ENCODE assay signal across 32 mouse cellular contexts in the genomic region with DNA sequence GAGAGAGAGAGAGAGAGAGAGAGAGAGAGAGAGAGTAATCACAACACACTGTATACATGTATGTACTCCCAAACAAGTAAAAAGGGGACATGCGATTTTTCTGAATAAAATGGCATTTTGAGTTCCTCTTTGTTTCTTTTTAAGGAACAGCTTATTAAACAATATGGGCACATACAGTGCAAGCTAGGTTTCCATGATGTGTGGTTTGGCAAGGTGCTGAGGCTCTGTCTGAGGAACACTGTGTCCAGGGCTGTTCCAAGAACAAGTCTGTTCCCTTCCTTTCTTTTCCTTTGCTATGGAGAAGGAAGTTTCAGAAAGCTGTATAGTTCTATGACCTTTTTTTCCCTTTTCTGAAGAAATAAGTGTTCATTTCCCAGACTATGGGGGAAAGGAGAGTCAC. TPM values are rescaled to one million over a fixed set of nuclear protein-coding genes. Genes with fewer than 3 reads are reported as not detected.
DNase-seq lines count a peak whose midpoint lies in the region; ATAC-seq and TF ChIP-seq lines count a peak whose summit lies in the region.
"Had no signal": no experiment of that assay in that cellular context is flagged by ENCODE, and none has a peak within 500 bp of the region (broad histone marks: within the 10 kb centered on the region; RNA-seq: fewer than 3 reads in every experiment).

No protein-coding gene starts in this region.

- no peak for TF ChIP-seq POLR2A in testis, adult 2 months (IDR thresholded peaks at IDR 0.05; ENCODE audit: control insufficient read depth, low read depth, low read length)

- no peaks in the 10 kb centered on the region for H3K79me2 ChIP-seq in macrophage (ENCODE audit: inconsistent target)

- H3K27me3 ChIP-seq in liver, postnatal 0 days (ENCODE audit: insufficient read depth, low read length) = no peaks in the 10 kb centered on the region
- no peaks in the 10 kb centered on the region for H3K27me3 ChIP-seq in liver, embryonic 12.5 days (replicated peaks)
- H3K27me3 ChIP-seq in testis, adult 2 months (ENCODE audit: control insufficient read depth, insufficient read depth, low read length) = no peaks in the 10 kb centered on the region
- H3K27me3 ChIP-seq in kidney, embryonic 15.5 days = no peaks in the 10 kb centered on the region
- H3K27me3 ChIP-seq: embryonic facial prominence, embryonic 13.5 days; forebrain, embryonic 12.5 days; forebrain, embryonic 15.5 days; hindbrain, embryonic 12.5 days; hindbrain, embryonic 15.5 days had no signal

- H3K36me3 ChIP-seq in liver, postnatal 0 days (replicated peaks; ENCODE audit: insufficient read depth, low read length) = no peaks in the 10 kb centered on the region
- no peaks in the 10 kb centered on the region for H3K36me3 ChIP-seq in liver, embryonic 12.5 days
- H3K36me3 ChIP-seq in testis, adult 2 months (ENCODE audit: control insufficient read depth, insufficient read depth, low read length) = no peaks in the 10 kb centered on the region
- no peaks in the 10 kb centered on the region for H3K36me3 ChIP-seq in macrophage (ENCODE audit: inconsistent target)
- H3K36me3 ChIP-seq in kidney, embryonic 15.5 days = no peaks in the 10 kb centered on the region
- H3K36me3 ChIP-seq: embryonic facial prominence, embryonic 10.5 days; embryonic facial prominence, embryonic 13.5 days; forebrain, embryonic 12.5 days; forebrain, embryonic 15.5 days; hindbrain, embryonic 12.5 days; hindbrain, embryonic 15.5 days had no signal

- WGBS in liver, postnatal 0 days (ENCODE audit: insufficient replicate concordance) = 76% methylated on average over 1 of the region's 1 CpGs
- WGBS in liver, embryonic 12.5 days (ENCODE audit: insufficient replicate concordance) = 69% methylated on average over 1 of the region's 1 CpGs
- 50% methylated on average over 1 of the region's 1 CpGs for WGBS in macrophage (ENCODE audit: missing documents)
- WGBS in kidney, embryonic 15.5 days = 90% methylated on average over 1 of the region's 1 CpGs

- H3K9ac ChIP-seq in liver, postnatal 0 days (replicated peaks) = no peak overlapping the region
- no peak overlapping the region for H3K9ac ChIP-seq in liver, embryonic 12.5 days
- no peak overlapping the region for H3K9ac ChIP-seq in kidney, embryonic 15.5 days
- H3K9ac ChIP-seq: embryonic facial prominence, embryonic 13.5 days; forebrain, embryonic 12.5 days; forebrain, embryonic 15.5 days; hindbrain, embryonic 12.5 days; hindbrain, embryonic 15.5 days had no signal

- H3K4me2 ChIP-seq in liver, postnatal 0 days (ENCODE audit: low read depth, low read length) = no peak overlapping the region
- no peak overlapping the region for H3K4me2 ChIP-seq in liver, embryonic 12.5 days
- H3K4me2 ChIP-seq in kidney, embryonic 15.5 days = no peak overlapping the region
- H3K4me2 ChIP-seq: embryonic facial prominence, embryonic 13.5 days; forebrain, embryonic 12.5 days; forebrain, embryonic 15.5 days; heart, embryonic 11.5 days; hindbrain, embryonic 12.5 days; hindbrain, embryonic 15.5 days had no signal

- H3K27ac ChIP-seq in liver, postnatal 0 days (ENCODE audit: low read depth) = no peak overlapping the region
- H3K27ac ChIP-seq in liver, embryonic 12.5 days = no peak overlapping the region
- H3K27ac ChIP-seq in testis, adult 2 months (ENCODE audit: control insufficient read depth, insufficient read depth, low read depth, low read length) = peak overlapping the region; percentile 53; the same call in 1 of the 2 replicates
- peak overlapping the region; percentile 96 for H3K27ac ChIP-seq in macrophage
- no peak overlapping the region for H3K27ac ChIP-seq in kidney, embryonic 15.5 days
- H3K27ac ChIP-seq: embryonic facial prominence, embryonic 10.5 days; embryonic facial prominence, embryonic 13.5 days; forebrain, embryonic 12.5 days; forebrain, embryonic 15.5 days; heart, adult 2 months; hindbrain, embryonic 12.5 days; hindbrain, embryonic 15.5 days had no signal

- no peaks in the 10 kb centered on the region for H3K9me3 ChIP-seq in liver, postnatal 0 days (ENCODE audit: low read length)
- no peaks in the 10 kb centered on the region for H3K9me3 ChIP-seq in liver, embryonic 12.5 days (replicated peaks)
- no peaks in the 10 kb centered on the region for H3K9me3 ChIP-seq in kidney, embryonic 15.5 days (replicated peaks)
- H3K9me3 ChIP-seq: embryonic facial prominence, embryonic 10.5 days; embryonic facial prominence, embryonic 13.5 days; forebrain, embryonic 12.5 days; forebrain, embryonic 15.5 days; hindbrain, embryonic 12.5 days; hindbrain, embryonic 15.5 days had no signal

- ATAC-seq in liver, postnatal 0 days = 0 out of 2 replicates have a peak, but pooled peaks have one; percentile 23
- no peak for ATAC-seq in liver, embryonic 12.5 days
- no peak for ATAC-seq in kidney, embryonic 15.5 days (replicated peaks; ENCODE audit: low FRiP score)
- ATAC-seq: activated CD4-positive, CD25-positive, alpha-beta regulatory T cell, adult 4 months; forebrain, embryonic 15.5 days had no signal

- no peaks in the 10 kb centered on the region for H3K4me1 ChIP-seq in liver, postnatal 0 days (ENCODE audit: insufficient read depth)
- H3K4me1 ChIP-seq in liver, embryonic 12.5 days = peaks cover 4% of the 10 kb centered on the region; the same call in 1 of the 2 replicates
- no peaks in the 10 kb centered on the region; the same call in 1 of the 2 replicates for H3K4me1 ChIP-seq in testis, adult 2 months (ENCODE audit: control insufficient read depth, insufficient read depth, low read length)
- 0 out of 2 replicates have a peak, but pooled peaks cover 3% of the 10 kb centered on the region for H3K4me1 ChIP-seq in kidney, embryonic 15.5 days
- H3K4me1 ChIP-seq: embryonic facial prominence, embryonic 10.5 days; embryonic facial prominence, embryonic 13.5 days; forebrain, embryonic 12.5 days; forebrain, embryonic 15.5 days; hindbrain, embryonic 12.5 days; hindbrain, embryonic 15.5 days had no signal

- no peak for DNase-seq in liver, postnatal 0 days
- DNase-seq in testis, postnatal 14 days (ENCODE audit: low spot score) = no peak
- no peak for DNase-seq in kidney, adult 11 months
- DNase-seq in spleen, postnatal 36 days (ENCODE audit: low spot score in 2 of 2) = no peak
- DNase-seq: adrenal gland, postnatal 10 days; adrenal gland, postnatal 36 days; cerebellum, adult 11 months; cerebellum, adult 2 months; cerebellum, adult 9-11 months; cerebellum, postnatal 25 days; embryo, embryonic 11 days; gastrocnemius, postnatal 25 days; heart, adult 2 months had no signal

- no peak for TF ChIP-seq CTCF in liver, postnatal 0 days (IDR thresholded peaks at IDR 0.05; ENCODE audit: low read depth)
- no peak for TF ChIP-seq CTCF in testis, adult 2 months (IDR thresholded peaks at IDR 0.05; ENCODE audit: control insufficient read depth, insufficient read depth, insufficient replicate concordance, low read depth, low read length)

- TF ChIP-seq EP300 in liver, postnatal 0 days (IDR thresholded peaks at IDR 0.05; ENCODE audit: low read depth) = 0 out of 2 replicates have a peak, but pooled peaks have one; percentile 22

- no peak overlapping the region for H3K4me3 ChIP-seq in liver, postnatal 0 days (ENCODE audit: low read depth, low read length)
- no peak overlapping the region for H3K4me3 ChIP-seq in liver, embryonic 12.5 days
- H3K4me3 ChIP-seq in testis, adult 2 months (ENCODE audit: control insufficient read depth, low read depth, low read length) = no peak overlapping the region
- no peak overlapping the region for H3K4me3 ChIP-seq in macrophage (ENCODE audit: inconsistent target)
- H3K4me3 ChIP-seq in kidney, embryonic 15.5 days (replicated peaks) = no peak overlapping the region
- H3K4me3 ChIP-seq: embryonic facial prominence, embryonic 10.5 days; embryonic facial prominence, embryonic 13.5 days; erythroblast, embryonic 14.5 days; forebrain, embryonic 12.5 days; forebrain, embryonic 15.5 days; heart, adult 2 months; hindbrain, embryonic 12.5 days; hindbrain, embryonic 15.5 days had no signal

RNA-seq across cellular contexts. Expression of gene Mrc1, which starts 24.9 kb away (rescaled TPM):
- 13.6 and 14.5 TPM in 2 replicates for polyA plus RNA-seq in liver, postnatal 0 days (2015; fragmentation: Nextera tagmentation; extraction: Ambion mirVana)
- 6.8 and 7.5 TPM in 2 replicates for polyA plus RNA-seq in liver, embryonic 12.5 days (2016; fragmentation: Nextera tagmentation; extraction: Ambion mirVana)
- polyA plus RNA-seq in testis, adult 2 months (2012; rRNA removed) = 3.1 and 5.1 TPM in 2 replicates
- 1,000 to 10,000 TPM in 1 of 26 experiments, 100 to 1,000 TPM in 23, 10 to 100 TPM in 2; 34.8 to 1,051 (median 333) TPM for total RNA-seq in macrophage (2018; cell fraction: chromatin; rRNA removed)
- 100 to 1,000 TPM in 15 of 26 experiments, 10 to 100 TPM in 11; 59.1 to 579 (median 243) TPM for total RNA-seq in macrophage (2018; cell fraction: cytosol; rRNA removed)
- total RNA-seq in macrophage (2018; cell fraction: nucleus; rRNA removed) = 1,000 to 10,000 TPM in 7 of 26 experiments, 100 to 1,000 TPM in 19; 105 to 2,075 (median 421) TPM
- polyA plus RNA-seq in macrophage (2018) = 311 to 697 TPM (median 500 TPM) in 3 replicates
- 5.0 and 5.3 TPM in 2 replicates for polyA plus RNA-seq in kidney, embryonic 15.5 days (2015; fragmentation: Nextera tagmentation; extraction: Ambion mirVana)

RNA-seq across cellular contexts. Expression of gene Tmem236, which starts 30.0 kb away (rescaled TPM):
- 0.02 TPM in 1 of 2 replicates, not detected in the other for polyA plus RNA-seq in liver, postnatal 0 days (2015; fragmentation: Nextera tagmentation; extraction: Ambion mirVana)
- polyA plus RNA-seq in liver, embryonic 12.5 days (2016; fragmentation: Nextera tagmentation; extraction: Ambion mirVana) = 0.12 TPM in 1 of 2 replicates, not detected in the other
- polyA plus RNA-seq in testis, adult 2 months (2012; rRNA removed) = 0.43 and 0.61 TPM in 2 replicates
- total RNA-seq in macrophage (2018; cell fraction: chromatin; rRNA removed) = under 1 TPM in 10 of 26 experiments, not detected in 16; 0.18 to 0.47 (median 0.21) TPM
- under 1 TPM in 7 of 26 experiments, not detected in 19; 0.03 to 0.06 (median 0.04) TPM for total RNA-seq in macrophage (2018; cell fraction: cytosol; rRNA removed)
- total RNA-seq in macrophage (2018; cell fraction: nucleus; rRNA removed) = under 1 TPM in 12 of 26 experiments, not detected in 14; 0.12 to 0.77 (median 0.22) TPM
- not detected in 3 replicates for polyA plus RNA-seq in macrophage (2018)
- 0.18 and 0.48 TPM in 2 replicates for polyA plus RNA-seq in kidney, embryonic 15.5 days (2015; fragmentation: Nextera tagmentation; extraction: Ambion mirVana)
- total RNA-seq: adrenal gland, adult 18-20 months; ES-E14; heart, postnatal 25 days; hematopoietic stem cell, adult 5-6 weeks had no signal
- polyA plus RNA-seq: activated CD4-positive, CD25-positive, alpha-beta regulatory T cell, adult 4 months; embryonic facial prominence, embryonic 10.5 days; erythroblast, embryonic 14.5 days; gonadal fat pad, adult 2 months; heart, adult 2 months; heart, embryonic 11.5 days; heart, embryonic 14.5 days; hindbrain, embryonic 12.5 days had no signal

Comparison
In these comparisons a context has a peak if more than half of its experiments do, and no peak if none do; other contexts are left out.
1. H3K27ac ChIP-seq: peak in testis, adult 2 months (single experiment) and macrophage (single experiment); none in liver, postnatal 0 days (single experiment), liver, embryonic 12.5 days (single experiment) and kidney, embryonic 15.5 days (single experiment).
2. RNA of gene Mrc1, which starts 24.9 kb away (polyA plus RNA-seq): 311 to 697 TPM in macrophage; 13.6 to 14.5 TPM in liver, postnatal 0 days, 6.8 to 7.5 TPM in liver, embryonic 12.5 days, 5.0 to 5.3 TPM in kidney, embryonic 15.5 days and 3.1 to 5.1 TPM in testis, adult 2 months; every median in the first group is over 10 times any median in the second.